Comparison of ENCODE assay signal across 22 mouse cellular contexts in genomic region chr3:153932461-153932860, GRCm38 (mm10).
"Had no signal": no experiment of that assay in that cellular context is flagged by ENCODE, and none has a peak within 500 bp of the region (broad histone marks: within the 10 kb centered on the region; RNA-seq: fewer than 3 reads in every experiment).

No protein-coding gene starts in this region.

- H3K27ac ChIP-seq: kidney, postnatal 0 days; layer of hippocampus, adult 2 months; limb, embryonic 10.5 days; limb, embryonic 13.5 days; liver, embryonic 13.5 days; midbrain, embryonic 12.5 days; midbrain, embryonic 15.5 days; neural tube, embryonic 12.5 days; neural tube, embryonic 15.5 days; stomach, embryonic 15.5 days had no signal

- H3K4me1 ChIP-seq: limb, embryonic 10.5 days; limb, embryonic 13.5 days; midbrain, embryonic 12.5 days; midbrain, embryonic 15.5 days; neural tube, embryonic 12.5 days; neural tube, embryonic 15.5 days; stomach, embryonic 15.5 days had no signal

- H3K27me3 ChIP-seq: limb, embryonic 13.5 days; liver, embryonic 13.5 days; midbrain, embryonic 12.5 days; midbrain, embryonic 15.5 days; neural tube, embryonic 12.5 days; neural tube, embryonic 15.5 days; stomach, embryonic 15.5 days had no signal

- H3K9ac ChIP-seq: limb, embryonic 13.5 days; liver, embryonic 13.5 days; lung, embryonic 14.5 days; midbrain, embryonic 12.5 days; midbrain, embryonic 15.5 days; neural tube, embryonic 12.5 days; neural tube, embryonic 15.5 days; stomach, embryonic 15.5 days had no signal

- H3K4me2 ChIP-seq: limb, embryonic 13.5 days; liver, embryonic 13.5 days; lung, embryonic 14.5 days; midbrain, embryonic 12.5 days; midbrain, embryonic 15.5 days; neural tube, embryonic 12.5 days; neural tube, embryonic 15.5 days; stomach, embryonic 15.5 days had no signal

- H3K4me3 ChIP-seq: layer of hippocampus, adult 2 months; limb, embryonic 10.5 days; limb, embryonic 13.5 days; liver, embryonic 13.5 days; midbrain, embryonic 12.5 days; midbrain, embryonic 15.5 days; neural tube, embryonic 12.5 days; neural tube, embryonic 15.5 days; stomach, embryonic 15.5 days had no signal

- ATAC-seq: lung, postnatal 0 days; midbrain, embryonic 15.5 days had no signal

- H3K9me3 ChIP-seq: limb, embryonic 10.5 days; limb, embryonic 13.5 days; liver, embryonic 13.5 days; midbrain, embryonic 12.5 days; midbrain, embryonic 15.5 days; neural tube, embryonic 12.5 days; neural tube, embryonic 15.5 days; stomach, embryonic 15.5 days had no signal

- DNase-seq: kidney, adult 2 months; kidney, postnatal 25 days; layer of hippocampus, adult 9-11 months; liver, embryonic 13.5 days; lung, embryonic 14.5 days; lung, postnatal 36 days; right cerebral cortex, adult 18-20 months; right cerebral cortex, postnatal 25 days; spleen, adult 18-20 months; thymus, adult 2 months; thymus, postnatal 14 days; thymus, postnatal 4 days had no signal
